Mouse (Mus musculus) heart, embryonic 14.5 days (tissue): ENCODE results near the gene Smad9. TPM values are rescaled to one million over a fixed set of nuclear protein-coding genes. Genes with fewer than 3 reads are reported as not detected.

Experiments
- ATAC-seq: fragments of 200-750 bp; cut with Nextera tagmentation; 2 replicates; pipeline ENCODE4 v1.8.0; 2017; ENCODE audit warnings: low read depth, moderate TSS enrichment; ENCODE audit not compliant: insufficient number of reproducible peaks, insufficient read depth, low FRiP score
- H3K27ac ChIP-seq, 2 experiments: fragments of 200-500 bp in 1 of 2; fragments of 300-500 bp in 1 of 2; sonication (generic) in 1 of 2; replicated peaks in 1 of 2; 2 replicates each; pipeline ENCODE4 v1.5.1; 2012 to 2014; ENCODE audit warnings: low read depth in 2 of 2, low read length in 2 of 2, control low read depth in 1 of 2, mild to moderate bottlenecking in 1 of 2, mixed read lengths in 1 of 2; ENCODE audit not compliant: control insufficient read depth in 1 of 2, insufficient read depth in 1 of 2
- H3K27me3 ChIP-seq: fragments of 300-500 bp; sonication (generic); 2 replicates; pipeline ENCODE4 v1.6.1; 2014; ENCODE audit warnings: mild to moderate bottlenecking, low read length, control low read depth; ENCODE audit not compliant: control insufficient read depth, insufficient read depth
- H3K36me3 ChIP-seq: fragments of 300-500 bp; sonication (generic); 2 replicates; pipeline ENCODE4 v1.6.1; 2014; ENCODE audit warnings: mild to moderate bottlenecking, control low read depth, low read length, mixed read lengths; ENCODE audit not compliant: control insufficient read depth, insufficient read depth
- H3K4me1 ChIP-seq, 2 experiments: fragments of 200-500 bp in 1 of 2; fragments of 300-500 bp in 1 of 2; sonication (generic) in 1 of 2; 2 replicates each; pipeline ENCODE4 v1.6.1; 2012 to 2014; ENCODE audit warnings: low read length in 2 of 2, control low read depth in 1 of 2, mixed read lengths in 1 of 2; ENCODE audit not compliant: control insufficient read depth in 2 of 2, insufficient read depth in 2 of 2
- H3K4me2 ChIP-seq: fragments of 300-500 bp; sonication (generic); 2 replicates; pipeline ENCODE4 v1.6.1; 2014; ENCODE audit warnings: mild to moderate bottlenecking, low read length
- H3K4me3 ChIP-seq, 2 experiments: fragments of 200-500 bp in 1 of 2; fragments of 300-500 bp in 1 of 2; sonication (generic) in 1 of 2; 2 replicates each; pipeline ENCODE4 v1.5.1; 2012 to 2014; ENCODE audit warnings: low read length in 2 of 2, mild to moderate bottlenecking in 2 of 2, control low read depth in 1 of 2, low read depth in 1 of 2, moderate library complexity in 1 of 2; ENCODE audit not compliant: control insufficient read depth in 1 of 2, insufficient read depth in 1 of 2
- H3K9ac ChIP-seq: fragments of 300-500 bp; sonication (generic); 2 replicates; pipeline ENCODE4 v1.6.1; 2014; ENCODE audit warnings: mild to moderate bottlenecking, low read length
- H3K9me3 ChIP-seq: fragments of 300-500 bp; sonication (generic); 2 replicates; pipeline ENCODE4 v1.6.1; 2016; ENCODE audit warnings: low read length, control low read depth; ENCODE audit not compliant: control insufficient read depth
- WGBS: fragments of 180-500 bp; shearing (Covaris S2); extraction: QIAGEN DNeasy Blood & Tissue Kit; methylation state at CpG from one replicate; pipeline ENCODE4 v1.1.7; 2014; 5-methylcytosine and 5-hydroxymethylcytosine counted together
- polyA plus RNA-seq: library from polyadenylated mRNA; unstranded; fragments of >200 nt; fragmentation: Nextera tagmentation; extraction: Ambion mirVana; gene quantifications from 2 replicates; pipeline ENCODE4 v1.2.1, GENCODE M21; 2014

Gene Smad9
- polyA plus RNA-seq, 1 experiment from 2014 or later, result 1.4 TPM

GRCm38 (mm10) chr3:54768592-54768991 lies 13.2 kb downstream of the Smad9 start:
- Histone ChIP-seq H3K4me2 (no peak overlapping the region), H3K27ac (no peak overlapping the region), H3K27me3 (no peaks in the 10 kb centered on the region), H3K4me1 (peaks cover 3 to 7% of the 10 kb centered on the region in 2 experiments; a peak in 2 of 4 replicates), H3K36me3 (no peaks in the 10 kb centered on the region), H3K9me3 (0 out of 2 replicates have a peak, but pooled peaks cover 3% of the 10 kb centered on the region), H3K4me3 (no peak overlapping the region), H3K9ac (no peak overlapping the region)
- WGBS, result 77% methylated on average over 8 of the region's 8 CpGs
- no peak for ATAC-seq

- WGBS, result 76% methylated on average over 17 of the region's 17 CpGs
- Histone ChIP-seq H3K27ac (no peak overlapping the region), H3K4me3 (no peak overlapping the region), H3K36me3 (no peaks in the 10 kb centered on the region), H3K27me3 (no peaks in the 10 kb centered on the region), H3K9ac (no peak overlapping the region), H3K4me2 (no peak overlapping the region), H3K4me1 (no peaks in the 10 kb centered on the region), H3K9me3 (0 out of 2 replicates have a peak, but pooled peaks cover 5% of the 10 kb centered on the region)
- no peak for ATAC-seq
Measured at GRCm38 (mm10) chr3:54769349-54770275, 14.2 kb downstream of the Smad9 start.

GRCm38 (mm10) chr3:54773613-54774012 lies 18.2 kb downstream of the Smad9 start:
- Histone ChIP-seq H3K27ac (no peak overlapping the region), H3K4me2 (no peak overlapping the region), H3K9ac (no peak overlapping the region), H3K4me1 (peaks cover 0 to 2% of the 10 kb centered on the region in 2 experiments; a peak in 1 of 4 replicates), H3K27me3 (no peaks in the 10 kb centered on the region), H3K4me3 (no peak overlapping the region), H3K36me3 (no peaks in the 10 kb centered on the region), H3K9me3 (0 out of 2 replicates have a peak, but pooled peaks cover 5% of the 10 kb centered on the region)
- WGBS, result 84% methylated on average over 6 of the region's 6 CpGs
- ATAC-seq, result no peak

GRCm38 (mm10) chr3:54775989-54776631 lies 20.7 kb downstream of the Smad9 start:
- H3K4me1 ChIP-seq, result peaks cover 0 to 2% of the 10 kb centered on the region in 2 experiments; a peak in 1 of 4 replicates
- H3K9ac ChIP-seq, result no peak overlapping the region
- H3K36me3 ChIP-seq, result no peaks in the 10 kb centered on the region
- H3K4me2 ChIP-seq, result no peak overlapping the region
- no peak for ATAC-seq
- no peak overlapping the region for H3K4me3 ChIP-seq
- H3K27ac ChIP-seq, result no peak overlapping the region
- 51% methylated on average over 7 of the region's 7 CpGs for WGBS
- H3K9me3 ChIP-seq, result peaks cover 8% of the 10 kb centered on the region; the same call in 1 of the 2 replicates
- H3K27me3 ChIP-seq, result no peaks in the 10 kb centered on the region

GRCm38 (mm10) chr3:54790601-54791000 lies 35.2 kb downstream of the Smad9 start:
- ATAC-seq, result no peak
- 57% methylated on average over 2 of the region's 2 CpGs for WGBS

GRCm38 (mm10) chr3:54791822-54792677 lies 36.7 kb downstream of the Smad9 start:
- H3K36me3 ChIP-seq, result peaks cover 15% of the 10 kb centered on the region
- peaks cover 3 to 10% of the 10 kb centered on the region in 2 experiments for H3K4me1 ChIP-seq
- H3K4me2 ChIP-seq, result no peak overlapping the region
- ATAC-seq, result no peak
- 55% methylated on average over 10 of the region's 10 CpGs for WGBS
- H3K4me3 ChIP-seq, result no peak overlapping the region
- no peak overlapping the region for H3K9ac ChIP-seq
- H3K9me3 ChIP-seq, result peaks cover 8% of the 10 kb centered on the region; the same call in 1 of the 2 replicates
- H3K27ac ChIP-seq, result no peak overlapping the region
- no peaks in the 10 kb centered on the region for H3K27me3 ChIP-seq

More at GRCm38 (mm10) chr3:54790601-54791000, 35.2 kb downstream of the Smad9 start:
- H3K9me3 ChIP-seq, result peaks cover 8% of the 10 kb centered on the region; the same call in 1 of the 2 replicates
- no peak overlapping the region for H3K4me3 ChIP-seq
- no peak overlapping the region for H3K4me2 ChIP-seq
- H3K9ac ChIP-seq, result no peak overlapping the region
- peaks cover 15% of the 10 kb centered on the region for H3K36me3 ChIP-seq
- no peaks in the 10 kb centered on the region for H3K27me3 ChIP-seq
- H3K27ac ChIP-seq, result no peak overlapping the region
- peaks cover 3 to 7% of the 10 kb centered on the region in 2 experiments; a peak in 3 of 4 replicates for H3K4me1 ChIP-seq

GRCm38 (mm10) chr3:54793762-54794161 lies 38.4 kb downstream of the Smad9 start:
- H3K4me2 ChIP-seq, result no peak overlapping the region
- no peak for ATAC-seq
- H3K27me3 ChIP-seq, result no peaks in the 10 kb centered on the region
- H3K27ac ChIP-seq, result no peak overlapping the region
- H3K9me3 ChIP-seq, result peaks cover 8% of the 10 kb centered on the region; the same call in 1 of the 2 replicates
- 82% methylated on average over 6 of the region's 6 CpGs for WGBS
- peaks cover 3 to 11% of the 10 kb centered on the region in 2 experiments for H3K4me1 ChIP-seq
- no peak overlapping the region for H3K4me3 ChIP-seq
- H3K9ac ChIP-seq, result no peak overlapping the region
- peaks cover 12% of the 10 kb centered on the region for H3K36me3 ChIP-seq
